Mouse (Mus musculus) liver, embryonic 14.5 days (tissue): ENCODE results near the gene Asb7.

ENCODE experiments used
- CTCF ChIP-seq: IDR thresholded peaks from 2 replicates; pipeline ENCODE4 v1.5.1; 2016; ENCODE audit warnings: antibody characterized with exemption, low read depth, control low read depth
- EP300 ChIP-seq: IDR thresholded peaks from 2 replicates; pipeline ENCODE4 v1.6.1; 2016; ENCODE audit warnings: antibody characterized with exemption, low read depth

DNA sequence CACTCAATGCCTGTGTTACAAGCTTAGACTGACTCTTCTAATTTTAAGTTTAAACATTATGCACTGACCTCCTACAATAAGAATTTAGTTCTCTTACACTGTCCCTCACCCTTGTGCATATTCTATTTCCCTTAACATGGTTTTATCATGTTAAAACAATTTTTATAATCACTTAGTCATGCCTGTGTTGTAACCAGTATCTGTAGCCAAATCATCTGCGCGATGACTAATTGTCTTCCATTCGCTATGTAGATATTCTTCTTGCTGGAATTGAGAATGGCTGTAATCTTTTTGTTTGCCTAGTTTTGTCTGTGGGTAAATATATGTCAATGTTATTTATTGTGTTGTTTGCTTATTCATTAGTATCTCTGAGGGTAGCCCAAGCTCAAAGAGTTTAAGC lies 91.5 kb downstream of the Asb7 start:
- TF ChIP-seq CTCF (no peak), EP300 (no peak)
